Comparison of ENCODE assay signal across 8 mouse cellular contexts in genomic region chr5:150457904-150458739, GRCm38 (mm10). TPM values are rescaled to one million over a fixed set of nuclear protein-coding genes. Genes with fewer than 3 reads are reported as not detected.
DNase-seq lines count a peak whose midpoint lies in the region; ATAC-seq lines count a peak whose summit lies in the region.

No protein-coding gene starts in this region.

- H3K27me3 ChIP-seq in kidney, embryonic 15.5 days = no peaks in the 10 kb centered on the region
- no peaks in the 10 kb centered on the region for H3K27me3 ChIP-seq in limb, embryonic 10.5 days (ENCODE audit: low read depth, poor library complexity, severe bottlenecking)
- H3K27me3 ChIP-seq in neural tube, embryonic 15.5 days (replicated peaks) = no peaks in the 10 kb centered on the region
- no peaks in the 10 kb centered on the region for H3K27me3 ChIP-seq in forebrain, embryonic 13.5 days

- DNase-seq in kidney, postnatal 10 days = no peak
- DNase-seq in embryo, embryonic 11.5 days (ENCODE audit: low read depth, low spot score) = peak; percentile 29
- DNase-seq in limb, embryonic 10.5 days (ENCODE audit: low spot score) = no peak
- DNase-seq in gastrocnemius, postnatal 36 days = no peak

- WGBS in kidney, embryonic 15.5 days = 47% methylated on average over 17 of the region's 17 CpGs
- 61% methylated on average over 17 of the region's 17 CpGs for WGBS in limb, embryonic 10.5 days
- 36% methylated on average over 17 of the region's 17 CpGs for WGBS in neural tube, embryonic 15.5 days
- 71% methylated on average over 17 of the region's 17 CpGs for WGBS in forebrain, embryonic 13.5 days

- 0 out of 2 replicates have a peak, but pooled peaks cover 6% of the 10 kb centered on the region for H3K9me3 ChIP-seq in kidney, embryonic 15.5 days (replicated peaks)
- H3K9me3 ChIP-seq in limb, embryonic 10.5 days (replicated peaks) = 0 out of 2 replicates have a peak, but pooled peaks cover 2% of the 10 kb centered on the region
- no peaks in the 10 kb centered on the region for H3K9me3 ChIP-seq in neural tube, embryonic 15.5 days (replicated peaks)
- no peaks in the 10 kb centered on the region for H3K9me3 ChIP-seq in forebrain, embryonic 13.5 days (replicated peaks)

- no peak overlapping the region for H3K4me3 ChIP-seq in kidney, embryonic 15.5 days (replicated peaks)
- H3K4me3 ChIP-seq in limb, embryonic 10.5 days = no peak overlapping the region
- no peak overlapping the region for H3K4me3 ChIP-seq in neural tube, embryonic 15.5 days (replicated peaks)
- no peak overlapping the region for H3K4me3 ChIP-seq in forebrain, embryonic 13.5 days

- ATAC-seq in kidney, embryonic 15.5 days (replicated peaks; ENCODE audit: low FRiP score) = no peak
- no peak for ATAC-seq in neural tube, embryonic 15.5 days (ENCODE audit: low FRiP score)
- no peak for ATAC-seq in forebrain, embryonic 13.5 days
- no peak for ATAC-seq in cerebellum, adult (ENCODE audit: insufficient number of reproducible peaks, low FRiP score, low TSS enrichment)

- H3K36me3 ChIP-seq in kidney, embryonic 15.5 days = peaks cover 28% of the 10 kb centered on the region; the same call in 1 of the 2 replicates
- H3K36me3 ChIP-seq in limb, embryonic 10.5 days = peaks cover 4% of the 10 kb centered on the region
- peaks cover 83% of the 10 kb centered on the region for H3K36me3 ChIP-seq in neural tube, embryonic 15.5 days
- peaks cover 57% of the 10 kb centered on the region for H3K36me3 ChIP-seq in forebrain, embryonic 13.5 days (ENCODE audit: poor library complexity, severe bottlenecking)

- H3K4me1 ChIP-seq in kidney, embryonic 15.5 days = peaks cover 12% of the 10 kb centered on the region; the same call in 1 of the 2 replicates
- peaks cover 15% of the 10 kb centered on the region for H3K4me1 ChIP-seq in limb, embryonic 10.5 days
- 0 out of 2 replicates have a peak, but pooled peaks cover 3% of the 10 kb centered on the region for H3K4me1 ChIP-seq in neural tube, embryonic 15.5 days
- no peaks in the 10 kb centered on the region for H3K4me1 ChIP-seq in forebrain, embryonic 13.5 days

- peak overlapping the region; percentile 27 for H3K4me2 ChIP-seq in kidney, embryonic 15.5 days
- no peak overlapping the region for H3K4me2 ChIP-seq in neural tube, embryonic 15.5 days
- no peak overlapping the region for H3K4me2 ChIP-seq in forebrain, embryonic 13.5 days

- intact Hi-C loops in gastrocnemius, postnatal 36 days (cut with DNase I) = loop anchor here (10.0 kb wide), 1 partner anchor 207 kb away; the partner anchor contains the start of gene N4bp2l2

- no peak overlapping the region for H3K9ac ChIP-seq in kidney, embryonic 15.5 days
- H3K9ac ChIP-seq in neural tube, embryonic 15.5 days (replicated peaks) = no peak overlapping the region
- no peak overlapping the region for H3K9ac ChIP-seq in forebrain, embryonic 13.5 days

- H3K27ac ChIP-seq in kidney, embryonic 15.5 days = peak overlapping the region; percentile 64
- peak overlapping the region; percentile 19 for H3K27ac ChIP-seq in limb, embryonic 10.5 days
- H3K27ac ChIP-seq in neural tube, embryonic 15.5 days (replicated peaks) = 0 out of 2 replicates have a peak overlapping the region, but pooled peaks have one; percentile 3
- no peak overlapping the region for H3K27ac ChIP-seq in forebrain, embryonic 13.5 days

RNA-seq across cellular contexts. Expression of gene Zar1l, which starts 59.8 kb away (rescaled TPM):
- not detected in 2 replicates for polyA plus RNA-seq in kidney, embryonic 15.5 days (2015; fragmentation: Nextera tagmentation; extraction: Ambion mirVana)
- not detected in 2 replicates for polyA plus RNA-seq in limb, embryonic 10.5 days (2016; fragmentation: Nextera tagmentation; extraction: Ambion mirVana)
- polyA plus RNA-seq in neural tube, embryonic 15.5 days (2015; fragmentation: Nextera tagmentation; extraction: Ambion mirVana) = not detected in 2 replicates
- polyA plus RNA-seq in forebrain, embryonic 13.5 days (2015; fragmentation: Nextera tagmentation; extraction: Ambion mirVana) = not detected in 2 replicates
- not detected for total RNA-seq in gastrocnemius, postnatal 36 days (2021)
